Mouse (Mus musculus) embryonic facial prominence, embryonic 12.5 days (tissue): ENCODE measurements at regions not wholly inside any gene's neighbourhood (a gene's known extent, or its start where the extent isn't known, plus 50 kb on each side); places are given as distances from the start of the nearest gene placed in this dataset.

ENCODE experiments used
- ATAC-seq: fragments of 200-750 bp; cut with Nextera tagmentation; 2 replicates; pipeline ENCODE4 v1.8.0; 2017; ENCODE audit not compliant: insufficient number of reproducible peaks, insufficient read depth, low FRiP score, low TSS enrichment
- H3K27ac ChIP-seq: fragments of 300-500 bp; sonication (generic); 2 replicates; pipeline ENCODE4 v1.5.1; 2016; ENCODE audit warnings: mild to moderate bottlenecking
- H3K27me3 ChIP-seq: fragments of 300-500 bp; sonication (generic); 2 replicates; pipeline ENCODE4 v1.6.1; 2016; ENCODE audit warnings: mild to moderate bottlenecking, moderate library complexity
- H3K36me3 ChIP-seq: fragments of 300-500 bp; sonication (generic); 2 replicates; pipeline ENCODE4 v1.6.1; 2016; ENCODE audit warnings: mild to moderate bottlenecking
- H3K4me1 ChIP-seq: fragments of 300-500 bp; sonication (generic); 2 replicates; pipeline ENCODE4 v1.6.1; 2016
- H3K4me2 ChIP-seq: fragments of 300-500 bp; sonication (generic); replicated peaks from 2 replicates; pipeline ENCODE4 v1.6.1; 2016; ENCODE audit warnings: mild to moderate bottlenecking, moderate library complexity
- H3K4me3 ChIP-seq: fragments of 300-500 bp; sonication (generic); 2 replicates; pipeline ENCODE4 v1.5.1; 2016; ENCODE audit warnings: mild to moderate bottlenecking
- H3K9ac ChIP-seq: fragments of 300-500 bp; sonication (generic); 2 replicates; pipeline ENCODE4 v1.6.1; 2016; ENCODE audit warnings: mild to moderate bottlenecking, moderate library complexity
- H3K9me3 ChIP-seq: fragments of 300-500 bp; sonication (generic); 2 replicates; pipeline ENCODE4 v1.6.1; 2016; ENCODE audit warnings: mild to moderate bottlenecking, moderate library complexity
- WGBS: fragments of 180-500 bp; shearing (Covaris S2); methylation state at CpG from one replicate; pipeline ENCODE4 v1.1.7; 2016; 5-methylcytosine and 5-hydroxymethylcytosine counted together

GRCm38 (mm10) chr10:118569424-118569823 lies 128.6 kb downstream of the Ifng start:
- Histone ChIP-seq H3K4me3 (no peak overlapping the region), H3K27ac (no peak overlapping the region), H3K27me3 (no peaks in the 10 kb centered on the region), H3K4me1 (peaks cover 2% of the 10 kb centered on the region; the same call in 1 of the 2 replicates), H3K9me3 (no peaks in the 10 kb centered on the region), H3K9ac (no peak overlapping the region), H3K36me3 (no peaks in the 10 kb centered on the region), H3K4me2 (no peak overlapping the region)
- ATAC-seq: no peak
- WGBS: 65% methylated on average over 8 of the region's 8 CpGs

GRCm38 (mm10) chr10:118573247-118573646 lies 132.4 kb downstream of the Ifng start:
- no peak overlapping the region for H3K27ac ChIP-seq
- no peak overlapping the region for H3K4me3 ChIP-seq
- 77% methylated on average over 3 of the region's 3 CpGs for WGBS
- no peak for ATAC-seq
- no peaks in the 10 kb centered on the region for H3K36me3 ChIP-seq
- no peaks in the 10 kb centered on the region for H3K9me3 ChIP-seq
- H3K9ac ChIP-seq: no peak overlapping the region
- no peaks in the 10 kb centered on the region for H3K27me3 ChIP-seq
- H3K4me1 ChIP-seq: no peaks in the 10 kb centered on the region
- H3K4me2 ChIP-seq: no peak overlapping the region

GRCm38 (mm10) chr10:118575570-118575969 lies 134.7 kb downstream of the Ifng start:
- Histone ChIP-seq H3K27me3 (no peaks in the 10 kb centered on the region), H3K36me3 (no peaks in the 10 kb centered on the region), H3K9ac (no peak overlapping the region), H3K9me3 (no peaks in the 10 kb centered on the region), H3K4me2 (no peak overlapping the region), H3K4me1 (no peaks in the 10 kb centered on the region), H3K4me3 (no peak overlapping the region), H3K27ac (no peak overlapping the region)
- ATAC-seq: no peak
- WGBS: 77% methylated on average over 7 of the region's 7 CpGs

GRCm38 (mm10) chr10:118581376-118581775 lies 140.5 kb downstream of the Ifng start:
- Histone ChIP-seq H3K9me3 (no peaks in the 10 kb centered on the region), H3K9ac (no peak overlapping the region), H3K27ac (no peak overlapping the region), H3K27me3 (no peaks in the 10 kb centered on the region), H3K4me1 (no peaks in the 10 kb centered on the region), H3K36me3 (no peaks in the 10 kb centered on the region), H3K4me2 (no peak overlapping the region), H3K4me3 (no peak overlapping the region)
- 75% methylated on average over 2 of the region's 2 CpGs for WGBS
- no peak for ATAC-seq

- WGBS: 82% methylated on average over 4 of the region's 4 CpGs
- H3K4me1 ChIP-seq: no peaks in the 10 kb centered on the region
- H3K27me3 ChIP-seq: no peaks in the 10 kb centered on the region
- H3K4me2 ChIP-seq: no peak overlapping the region
- no peak overlapping the region for H3K27ac ChIP-seq
- H3K4me3 ChIP-seq: no peak overlapping the region
- H3K9ac ChIP-seq: no peak overlapping the region
- no peaks in the 10 kb centered on the region for H3K9me3 ChIP-seq
- no peaks in the 10 kb centered on the region for H3K36me3 ChIP-seq
- no peak for ATAC-seq
Measured at GRCm38 (mm10) chr10:118585821-118586220, 145.0 kb downstream of the Ifng start.

- no peaks in the 10 kb centered on the region for H3K4me1 ChIP-seq
- 61% methylated on average over 8 of the region's 8 CpGs for WGBS
- H3K27ac ChIP-seq: no peak overlapping the region
- no peaks in the 10 kb centered on the region for H3K9me3 ChIP-seq
- H3K4me3 ChIP-seq: no peak overlapping the region
- H3K4me2 ChIP-seq: no peak overlapping the region
- H3K9ac ChIP-seq: no peak overlapping the region
- no peak for ATAC-seq
- no peaks in the 10 kb centered on the region for H3K36me3 ChIP-seq
- H3K27me3 ChIP-seq: no peaks in the 10 kb centered on the region
Measured at GRCm38 (mm10) chr10:118588198-118588597, 147.4 kb downstream of the Ifng start.

GRCm38 (mm10) chr10:118592648-118593368 lies 152.0 kb downstream of the Ifng start:
- 40% methylated on average over 16 of the region's 16 CpGs for WGBS
- H3K36me3 ChIP-seq: no peaks in the 10 kb centered on the region
- no peaks in the 10 kb centered on the region for H3K27me3 ChIP-seq

GRCm38 (mm10) chr10:118596206-118596605 lies 155.4 kb downstream of the Ifng start:
- Histone ChIP-seq H3K36me3 (no peaks in the 10 kb centered on the region), H3K27ac (no peak overlapping the region), H3K4me2 (no peak overlapping the region), H3K4me1 (no peaks in the 10 kb centered on the region), H3K27me3 (no peaks in the 10 kb centered on the region), H3K4me3 (no peak overlapping the region), H3K9ac (no peak overlapping the region), H3K9me3 (no peaks in the 10 kb centered on the region)
- 57% methylated on average over 8 of the region's 8 CpGs for WGBS
- no peak for ATAC-seq

More at GRCm38 (mm10) chr10:118592648-118593368, 152.0 kb downstream of the Ifng start:
- no peak overlapping the region for H3K27ac ChIP-seq
- H3K9ac ChIP-seq: no peak overlapping the region
- H3K4me3 ChIP-seq: no peak overlapping the region
- H3K9me3 ChIP-seq: no peaks in the 10 kb centered on the region
- ATAC-seq: no peak
- no peaks in the 10 kb centered on the region for H3K4me1 ChIP-seq
- no peak overlapping the region for H3K4me2 ChIP-seq

GRCm38 (mm10) chr10:118598497-118598896 lies 157.7 kb downstream of the Ifng start:
- Histone ChIP-seq H3K9ac (no peak overlapping the region), H3K9me3 (no peaks in the 10 kb centered on the region), H3K4me3 (no peak overlapping the region), H3K4me2 (no peak overlapping the region), H3K27me3 (no peaks in the 10 kb centered on the region), H3K27ac (no peak overlapping the region), H3K36me3 (no peaks in the 10 kb centered on the region), H3K4me1 (no peaks in the 10 kb centered on the region)
- ATAC-seq: no peak
- 84% methylated on average over 4 of the region's 4 CpGs for WGBS

- no peak overlapping the region for H3K9ac ChIP-seq
- 85% methylated on average over 5 of the region's 5 CpGs for WGBS
- no peaks in the 10 kb centered on the region for H3K27me3 ChIP-seq
- ATAC-seq: no peak
- H3K4me1 ChIP-seq: no peaks in the 10 kb centered on the region
- H3K4me3 ChIP-seq: no peak overlapping the region
- H3K4me2 ChIP-seq: no peak overlapping the region
- H3K36me3 ChIP-seq: no peaks in the 10 kb centered on the region
- no peaks in the 10 kb centered on the region for H3K9me3 ChIP-seq
- no peak overlapping the region for H3K27ac ChIP-seq
Measured at GRCm38 (mm10) chr10:118599197-118599596, 158.4 kb downstream of the Ifng start.

- no peak overlapping the region for H3K4me3 ChIP-seq
- 83% methylated on average over 4 of the region's 4 CpGs for WGBS
- ATAC-seq: no peak
- no peak overlapping the region for H3K27ac ChIP-seq
- no peaks in the 10 kb centered on the region for H3K27me3 ChIP-seq
- H3K4me1 ChIP-seq: no peaks in the 10 kb centered on the region
- no peaks in the 10 kb centered on the region for H3K36me3 ChIP-seq
- H3K4me2 ChIP-seq: no peak overlapping the region
- H3K9me3 ChIP-seq: no peaks in the 10 kb centered on the region
- no peak overlapping the region for H3K9ac ChIP-seq
Measured at GRCm38 (mm10) chr10:118599610-118600009, 158.8 kb downstream of the Ifng start.

GRCm38 (mm10) chr10:118602922-118603321 lies 162.1 kb downstream of the Ifng start:
- WGBS: 72% methylated on average over 4 of the region's 4 CpGs
- Histone ChIP-seq H3K4me3 (no peak overlapping the region), H3K27ac (no peak overlapping the region), H3K9me3 (no peaks in the 10 kb centered on the region), H3K27me3 (no peaks in the 10 kb centered on the region), H3K9ac (no peak overlapping the region), H3K4me1 (no peaks in the 10 kb centered on the region), H3K4me2 (no peak overlapping the region), H3K36me3 (no peaks in the 10 kb centered on the region)
- ATAC-seq: no peak
